Mouse (Mus musculus) testis, adult 2 months (tissue): ENCODE measurements around the gene Sar1b.

Experiments
- CTCF ChIP-seq: fragments of 200-500 bp; IDR thresholded peaks from 2 replicates; pipeline ENCODE4 v1.5.1; 2012; ENCODE audit warnings: low read depth, mild to moderate bottlenecking, inconsistent platforms, low read length, moderate library complexity; ENCODE audit not compliant: control insufficient read depth, insufficient read depth, insufficient replicate concordance
- POLR2A ChIP-seq: fragments of 200-500 bp; IDR thresholded peaks from 2 replicates; pipeline ENCODE4 v1.6.1; 2012; ENCODE audit warnings: low read depth, mild to moderate bottlenecking, inconsistent platforms, low read length, moderate library complexity; ENCODE audit not compliant: control insufficient read depth

DNA sequence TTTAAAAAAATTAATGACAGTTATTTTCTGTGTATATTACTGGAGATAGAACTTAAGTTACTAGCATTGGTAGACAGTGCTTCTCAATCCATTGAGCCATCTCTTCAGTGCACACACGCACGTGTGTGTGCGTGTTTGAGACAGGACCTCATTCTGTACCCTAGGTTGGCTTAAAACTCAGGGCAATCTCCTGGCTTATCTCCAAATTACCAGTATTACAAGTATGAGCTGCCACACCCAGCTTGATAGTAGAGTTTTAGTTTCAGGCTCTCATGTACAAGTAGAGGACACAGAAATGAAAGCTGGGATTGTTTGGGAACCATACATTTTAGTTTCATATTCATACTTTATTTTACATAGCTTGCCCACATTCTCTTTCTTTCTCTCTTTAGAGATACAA is 22.8 kb upstream of the Sar1b start:
- TF ChIP-seq POLR2A (no peak), CTCF (no peak)
